Mouse (Mus musculus) megakaryocyte-erythroid progenitor cell, adult 5-6 weeks (primary cell): Measurements from ENCODE around the gene Jmjd8. TPM values are rescaled to one million over a fixed set of nuclear protein-coding genes. Genes with fewer than 3 reads are reported as not detected.

Experiments used
- ATAC-seq: replicated peaks from 2 replicates; pipeline ENCODE4 v1.8.0; 2016; ENCODE audit warnings: mild to moderate bottlenecking, inconsistent platforms; ENCODE audit not compliant: severe bottlenecking, poor library complexity, low FRiP score, low TSS enrichment
- total RNA-seq, 2 experiments: library from RNA; stranded (forward) in 1 of 2; stranded (reverse) in 1 of 2; fragments of 200-1000, 215-1000 nt in 1 of 2; fragments of >200 nt in 1 of 2; fragmentation: Nextera tagmentation in 1 of 2; gene quantifications; 2 replicates each; pipeline ENCODE4 v1.2.3; 2014 to 2017

The Jmjd8 gene
- total RNA-seq, 2 experiments from 2014 or later = 21.5 to 31.7 TPM

DNA sequence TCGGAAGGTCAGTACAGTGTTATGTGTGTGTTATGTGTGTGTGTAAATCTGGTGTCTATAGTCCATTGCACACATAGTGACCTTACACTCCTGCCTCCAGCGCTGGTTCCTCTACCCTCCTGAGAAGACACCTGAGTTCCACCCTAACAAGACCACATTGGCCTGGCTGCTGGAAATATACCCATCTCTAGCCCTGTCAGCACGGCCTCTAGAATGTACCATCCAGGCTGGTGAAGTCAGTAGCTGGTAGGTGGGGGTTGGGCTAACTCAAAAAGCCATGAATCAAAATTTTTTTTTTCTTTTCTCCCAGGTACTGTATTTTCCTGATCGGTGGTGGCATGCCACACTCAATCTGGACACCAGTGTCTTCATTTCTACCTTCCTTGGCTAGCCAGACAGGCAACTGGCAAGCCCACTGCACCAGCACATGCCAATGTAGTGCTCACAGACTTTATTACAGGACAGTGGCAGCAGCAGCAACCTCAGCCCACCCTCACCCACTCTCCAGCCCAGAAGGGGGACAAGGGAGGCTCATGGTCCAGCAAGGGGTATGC, 1.6 kb downstream of the Jmjd8 start:
- no peak for ATAC-seq

DNA sequence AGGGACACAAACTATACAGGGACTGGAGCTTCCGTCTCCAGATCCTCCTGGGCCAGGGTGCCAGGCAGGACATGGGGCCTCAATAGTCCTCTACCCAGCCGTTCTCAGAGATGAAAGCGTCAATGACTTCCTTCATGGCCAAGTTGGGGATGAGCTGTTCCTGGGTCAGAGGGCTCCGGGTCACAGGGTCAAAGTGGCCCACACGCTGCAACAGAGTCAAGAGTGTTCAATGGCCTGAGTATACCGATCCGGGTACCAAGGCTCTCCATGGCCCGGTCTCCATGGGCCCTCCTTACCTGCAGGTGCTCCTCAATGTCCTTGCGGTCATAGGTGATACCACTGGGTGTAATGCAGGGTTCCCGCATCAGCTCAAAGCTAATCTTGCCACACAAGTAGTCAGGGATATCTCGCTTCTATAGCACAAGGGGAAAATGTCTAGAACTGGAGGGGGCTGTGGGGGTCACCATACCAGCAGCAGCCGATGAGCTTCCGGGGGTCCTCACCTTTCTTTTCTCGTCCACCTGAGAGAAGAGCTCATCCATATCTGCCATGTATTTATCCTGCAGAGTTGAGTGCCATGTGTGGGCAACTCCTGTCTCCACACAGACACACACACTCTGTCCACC, 2.3 kb downstream of the Jmjd8 start:
- no peak for ATAC-seq

DNA sequence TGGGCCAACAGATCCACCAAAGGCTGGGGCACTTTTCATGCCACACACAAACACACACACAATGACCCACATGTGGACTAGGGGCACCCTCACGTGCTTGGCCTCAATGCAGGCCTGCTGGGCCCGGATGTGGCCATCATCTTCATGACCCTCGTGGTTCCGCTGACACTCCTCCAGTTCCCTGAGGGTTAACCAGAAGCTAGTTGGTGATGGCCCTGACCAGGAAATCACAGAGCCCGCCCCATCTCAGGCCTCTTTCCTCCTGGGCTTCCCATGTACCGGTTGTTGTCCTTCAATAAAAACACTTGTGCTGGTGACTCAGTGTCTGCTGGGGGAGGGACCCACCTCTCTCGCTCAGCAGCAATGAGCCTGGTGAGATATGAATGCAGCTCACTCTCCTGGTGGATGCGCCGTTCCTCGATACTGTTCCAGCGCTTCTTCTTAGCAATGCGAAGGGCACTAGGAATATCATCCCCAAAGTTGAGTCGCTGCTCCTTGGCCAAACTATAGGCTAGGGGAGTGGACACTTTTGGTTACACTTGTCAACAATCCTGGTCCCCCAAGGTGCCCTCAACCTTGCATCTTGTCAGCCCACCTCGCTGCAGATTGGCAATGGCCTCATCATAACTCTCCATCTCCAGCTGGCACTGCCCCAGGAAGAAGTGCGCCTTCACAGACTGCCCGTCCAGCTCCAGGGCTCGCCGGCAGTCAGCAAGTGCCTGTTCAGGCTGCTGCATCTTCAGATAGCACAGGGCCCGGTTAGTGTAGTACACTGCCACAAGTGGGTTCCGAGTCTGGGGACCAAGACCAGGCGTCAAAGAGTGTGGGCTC, 3.0 kb downstream of the Jmjd8 start:
- ATAC-seq = no peak

DNA sequence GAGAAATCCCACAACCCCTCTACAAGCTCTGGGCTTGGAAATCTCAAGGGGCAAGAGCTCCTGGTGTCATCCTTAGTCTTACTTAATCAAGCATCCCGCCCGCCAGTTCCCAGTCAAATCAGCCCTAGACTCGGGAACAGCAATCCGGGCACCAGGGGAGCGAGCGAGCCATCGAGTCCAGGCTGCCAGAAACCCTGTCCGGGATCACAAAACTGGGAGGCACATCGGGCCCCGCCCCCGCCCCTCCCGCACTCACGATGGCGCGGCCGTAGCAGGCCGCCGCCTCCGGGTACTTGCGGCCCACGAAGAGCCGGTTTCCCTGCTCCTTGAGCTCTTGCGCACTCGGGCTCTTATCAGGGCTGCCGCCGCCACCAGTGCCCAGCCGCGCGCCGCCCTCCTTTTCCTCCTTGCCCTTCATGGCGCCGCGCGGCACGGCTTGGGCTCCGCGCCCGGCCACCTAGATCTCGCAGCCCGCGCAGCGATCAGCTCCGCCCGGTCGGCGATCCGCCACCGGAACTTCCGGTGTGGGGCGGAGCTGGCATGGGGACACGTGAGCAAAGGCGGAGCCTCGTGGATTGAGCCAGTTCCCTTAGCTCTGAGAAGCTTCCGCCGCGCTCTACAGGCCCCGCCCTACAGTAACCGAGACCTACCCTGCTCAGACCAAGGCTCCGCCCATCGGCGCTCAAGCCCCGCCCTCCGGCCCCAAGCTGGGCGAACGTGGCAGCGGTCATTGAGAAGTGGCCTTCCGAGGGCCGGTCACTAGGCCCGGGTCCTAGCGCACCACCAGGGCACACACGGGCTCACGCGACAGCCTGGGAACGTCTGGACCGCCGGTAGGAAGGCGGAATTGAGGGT, 4.0 kb downstream of the Jmjd8 start:
- ATAC-seq = peak; percentile 72

DNA sequence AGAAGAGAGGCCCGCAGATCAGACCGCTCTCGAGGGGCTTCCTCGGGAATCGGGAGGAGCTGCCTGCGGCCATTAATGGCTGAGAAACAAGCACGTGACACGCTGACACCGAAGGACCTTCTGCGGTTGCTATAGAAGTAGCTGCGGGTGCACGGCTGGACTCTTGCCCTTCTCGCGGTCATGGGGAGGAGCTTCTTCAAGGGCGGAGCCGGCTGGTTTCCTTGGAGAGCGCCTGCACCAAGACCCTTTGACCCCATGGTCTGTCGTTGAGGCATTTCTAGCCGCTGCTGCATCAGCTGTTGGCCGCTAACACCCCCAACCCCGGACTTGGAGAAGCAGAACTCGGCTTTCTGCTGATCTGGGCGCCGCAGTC, 4.6 kb downstream of the Jmjd8 start, which contains the start of gene Stub1:
Gene Stub1 (minus strand): TSS at position 114 of the 373 bp plus-strand sequence.
- peak; percentile 7; the same call in 1 of the 2 replicates for ATAC-seq

DNA sequence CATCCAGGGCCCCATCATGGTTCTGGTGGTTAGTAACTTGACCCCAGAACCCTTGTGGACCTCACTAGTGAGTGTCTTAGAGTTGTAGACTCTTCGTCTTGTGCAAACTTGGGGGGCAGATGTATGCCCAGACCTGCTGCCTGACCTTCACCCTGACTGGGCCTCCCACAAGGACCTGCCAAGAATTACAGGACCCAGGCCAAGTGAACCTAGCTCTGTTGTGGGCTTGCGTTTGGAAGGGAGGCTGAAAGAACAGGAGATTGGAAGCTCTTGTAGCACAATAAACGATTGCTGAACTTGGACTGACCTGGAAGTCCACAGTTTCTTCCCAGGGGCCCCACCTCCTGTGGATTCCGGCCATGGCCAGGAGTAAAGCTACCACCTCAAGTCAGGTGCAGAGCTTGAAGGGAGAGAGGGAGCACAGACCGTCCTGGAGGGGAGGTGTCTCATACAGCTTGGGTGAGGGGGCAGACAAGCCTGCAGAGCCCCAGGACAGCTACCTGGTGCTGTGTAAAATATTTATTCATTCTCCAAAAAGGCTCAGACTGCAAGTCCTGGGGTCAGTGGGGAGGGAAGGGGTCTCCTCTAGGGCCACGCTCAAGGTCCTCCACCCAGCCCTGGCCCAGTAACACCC, 5.4 kb downstream of the Jmjd8 start:
- no peak for ATAC-seq

DNA sequence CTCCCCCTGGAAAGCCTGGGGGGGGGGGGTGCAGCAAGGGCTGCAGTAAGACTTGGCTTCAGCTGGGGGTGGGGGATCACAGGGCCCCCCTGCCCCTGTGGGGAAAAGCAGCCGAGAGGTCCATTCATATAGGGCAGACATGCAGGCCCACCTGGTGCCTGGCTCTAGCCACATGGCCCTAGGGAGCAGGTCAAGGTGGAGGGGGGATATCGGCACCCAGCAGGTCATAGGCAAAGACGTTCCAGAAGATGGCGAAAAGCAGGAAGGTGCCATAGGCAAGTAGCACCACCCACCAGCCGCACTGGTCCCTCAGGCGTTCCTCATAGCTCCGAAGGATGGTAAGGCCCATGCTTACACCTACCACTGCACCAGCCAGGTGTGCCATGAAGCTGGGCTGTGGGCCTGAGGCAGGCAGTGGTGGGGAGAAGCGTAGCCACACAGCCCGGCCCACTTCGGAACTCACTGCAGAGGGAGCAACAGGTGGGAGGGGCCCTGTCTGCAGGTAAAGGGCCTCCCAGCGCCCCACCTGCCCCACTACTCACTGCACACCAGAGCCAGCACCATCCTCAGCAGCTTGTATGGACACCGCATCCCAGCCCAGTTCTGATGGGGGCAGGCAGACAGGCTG, 6.0 kb downstream of the Jmjd8 start:
- no peak for ATAC-seq

DNA sequence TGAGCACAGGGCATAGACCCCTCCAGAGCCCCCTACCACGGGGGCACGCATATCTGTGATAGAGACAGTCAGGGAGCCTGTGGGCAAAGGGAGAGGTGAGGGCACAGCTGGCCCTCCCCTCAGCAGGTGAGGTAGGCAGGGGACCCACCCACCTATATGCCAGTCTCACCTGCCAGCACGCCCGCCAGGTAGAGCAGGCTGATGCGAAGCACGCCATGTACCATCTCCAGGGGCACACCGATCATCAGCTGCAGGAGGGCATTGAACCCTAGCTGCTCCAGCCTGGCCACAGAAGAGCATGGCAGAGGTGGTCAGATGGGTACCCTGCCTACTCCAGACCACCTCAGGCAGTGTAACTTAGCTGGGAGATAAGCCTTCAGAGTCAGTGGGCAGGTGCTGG, 6.6 kb downstream of the Jmjd8 start:
- ATAC-seq = no peak

DNA sequence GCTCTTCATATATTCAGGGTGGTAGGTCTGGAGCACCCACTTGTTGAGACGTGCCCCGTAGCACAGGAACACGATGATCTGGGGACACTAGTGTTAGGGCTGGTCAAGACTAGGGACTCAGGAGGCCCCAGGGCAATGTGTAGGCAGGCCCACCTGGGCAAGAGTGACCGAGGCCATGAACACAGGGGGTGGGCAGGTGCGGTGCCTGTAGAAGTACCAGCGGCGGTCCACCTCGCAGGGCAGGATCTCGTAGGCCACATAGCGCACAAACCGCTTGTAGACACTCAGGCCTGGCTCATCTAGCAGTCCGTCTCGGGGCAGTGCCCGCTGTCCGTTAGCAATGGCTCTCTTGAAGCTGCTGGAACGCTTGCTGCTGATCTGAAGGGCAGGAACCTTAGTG, 7.1 kb downstream of the Jmjd8 start:
- no peak for ATAC-seq

DNA sequence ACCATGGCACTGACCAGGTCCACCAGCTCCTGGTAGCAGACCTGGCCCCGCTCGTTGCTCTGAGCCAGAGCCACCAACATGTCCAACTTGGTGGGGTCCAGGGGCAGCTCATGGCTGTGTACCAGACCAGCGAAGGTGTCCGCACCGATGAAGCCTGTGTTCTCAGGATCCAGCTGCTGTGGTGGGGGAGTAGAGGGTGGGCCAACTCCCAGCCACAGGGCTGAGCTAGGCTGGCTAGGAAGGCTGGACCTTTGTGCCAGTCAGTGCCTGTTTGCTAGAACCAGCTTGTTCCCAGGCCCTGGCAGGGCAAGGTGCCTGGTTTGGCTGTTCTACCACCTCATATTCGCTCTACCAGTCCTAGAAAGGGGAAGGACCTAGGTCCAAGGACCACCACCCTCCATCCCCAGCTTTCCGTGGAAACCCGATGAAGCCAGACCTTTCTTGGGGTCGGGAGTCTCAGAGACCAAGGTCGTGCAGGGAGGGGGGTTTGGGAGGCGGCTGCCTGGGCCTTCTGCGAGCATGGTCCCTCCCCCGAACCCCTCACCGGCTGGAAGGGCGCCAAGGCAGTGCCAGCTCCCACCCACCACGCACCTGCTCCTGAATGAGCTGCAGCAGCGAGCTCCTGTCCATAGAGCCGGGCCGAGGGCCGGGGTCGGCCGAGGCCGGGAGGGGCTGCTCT, 7.9 kb downstream of the Jmjd8 start:
- ATAC-seq = no peak

DNA sequence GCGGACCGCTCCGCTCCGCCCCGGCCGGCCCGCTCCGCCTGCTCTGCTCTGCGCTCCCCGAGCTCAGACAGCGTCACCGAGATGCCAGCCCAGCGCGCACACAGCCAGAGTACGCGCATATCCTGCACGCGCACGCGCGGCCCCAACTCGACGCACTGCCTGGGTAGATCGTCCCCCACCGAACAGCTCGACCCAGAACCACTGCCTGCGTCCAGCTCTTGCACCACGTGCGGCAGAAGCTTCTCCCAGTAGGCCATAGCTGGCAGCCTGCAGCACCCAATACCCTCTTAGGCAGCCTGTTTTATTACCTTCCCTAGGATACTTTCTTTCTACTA, 8.4 kb downstream of the Jmjd8 start, which contains the start of gene Rhbdl1:
Gene Rhbdl1 (minus strand): TSS at position 220 of the 335 bp plus-strand sequence.
- ATAC-seq = 0 out of 2 replicates have a peak, but pooled peaks have one; percentile 12

DNA sequence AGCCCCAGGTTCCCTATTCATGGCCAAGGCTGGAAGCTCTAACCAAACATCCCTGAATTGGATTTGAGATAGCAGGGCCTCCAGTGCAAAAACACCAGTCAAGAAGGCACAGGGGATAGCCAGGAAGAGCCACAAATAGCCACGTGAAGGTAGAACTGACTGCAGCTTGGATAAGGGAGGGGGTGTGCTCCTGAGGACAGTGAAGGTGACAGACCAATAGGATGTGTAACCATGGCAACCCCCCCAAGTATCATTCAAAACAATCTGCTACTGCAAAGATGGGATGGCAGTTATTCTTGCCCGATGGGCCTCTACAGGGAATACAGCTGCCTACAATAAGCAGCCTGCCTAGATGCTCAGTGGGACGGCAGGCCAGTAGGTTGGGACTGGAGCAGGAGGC, 8.9 kb downstream of the Jmjd8 start:
- ATAC-seq = no peak

DNA sequence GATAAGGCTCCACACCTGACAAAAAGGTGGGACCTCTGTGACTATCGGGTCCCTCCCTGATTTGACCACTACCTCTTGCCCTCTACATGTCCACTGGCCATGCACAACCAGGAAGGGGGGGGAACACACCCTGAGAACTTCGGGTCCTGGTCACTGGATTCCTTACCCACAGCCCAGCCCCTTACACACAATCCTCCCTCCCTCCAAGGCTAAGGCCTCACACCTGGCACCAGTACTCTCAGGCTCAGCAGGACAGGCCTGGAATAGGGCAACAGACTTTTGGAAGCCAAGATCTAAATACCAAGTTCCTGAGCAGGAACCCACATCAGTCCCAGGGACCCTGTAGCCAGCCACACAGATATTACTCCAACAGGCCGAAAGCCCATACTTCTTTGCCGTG, 10.2 kb downstream of the Jmjd8 start:
- ATAC-seq = no peak

DNA sequence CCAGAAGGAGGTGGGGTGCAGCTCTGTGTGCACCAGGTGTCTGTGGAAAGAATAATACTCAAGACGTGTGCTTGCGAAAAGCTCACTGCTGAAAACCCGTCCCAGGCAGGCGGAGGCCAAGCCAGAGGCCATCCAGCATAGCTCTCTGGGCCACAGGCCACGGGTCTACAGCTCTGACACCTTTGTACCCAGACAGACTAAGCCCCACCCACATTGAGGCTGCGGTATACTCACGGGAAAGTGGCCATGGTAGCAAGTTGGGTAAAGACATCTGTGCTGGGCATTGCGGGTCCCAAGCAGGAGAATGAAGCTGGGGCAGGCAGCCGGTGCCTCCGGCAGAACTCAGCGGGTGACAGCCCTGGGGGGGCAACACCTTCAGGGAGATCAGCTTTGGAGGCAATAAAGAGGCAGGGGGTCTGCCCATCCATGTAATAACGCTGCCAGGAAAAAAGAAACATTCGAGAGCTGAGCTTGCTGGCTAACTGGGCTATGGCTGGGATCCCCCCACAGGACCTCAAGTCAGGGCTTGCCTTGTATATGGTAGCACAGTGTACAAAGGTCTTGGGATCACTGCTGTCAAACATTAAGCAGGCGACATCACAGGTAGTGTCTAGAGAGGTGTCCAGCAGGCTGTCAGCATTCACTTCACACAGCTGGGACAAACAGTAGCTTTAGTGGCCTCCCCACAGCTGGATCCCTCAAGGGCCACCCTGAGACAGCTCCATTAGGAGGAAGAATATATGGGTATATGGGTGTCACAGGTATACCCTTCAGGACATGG, 11.0 kb downstream of the Jmjd8 start:
- no peak for ATAC-seq

DNA sequence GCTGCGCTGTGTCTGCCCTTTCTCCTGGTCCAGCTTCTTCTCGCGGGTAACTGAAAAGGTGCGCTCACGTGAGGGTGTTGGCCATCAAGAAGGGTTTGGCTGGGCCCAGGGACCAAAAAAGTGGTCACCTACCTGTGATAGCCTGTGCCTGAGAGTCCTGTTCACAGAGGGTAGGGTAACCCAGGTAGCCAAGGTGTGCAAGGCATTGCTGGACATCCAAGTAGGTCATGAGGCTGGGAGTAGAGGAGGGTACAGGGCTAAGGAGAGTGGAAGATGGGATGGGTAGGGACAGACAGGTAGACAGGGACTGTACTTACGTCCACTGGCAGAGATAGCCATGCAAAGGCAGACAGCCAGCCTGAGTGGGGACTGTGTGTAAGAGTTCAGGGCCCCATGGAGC, 11.9 kb downstream of the Jmjd8 start:
- ATAC-seq = no peak

DNA sequence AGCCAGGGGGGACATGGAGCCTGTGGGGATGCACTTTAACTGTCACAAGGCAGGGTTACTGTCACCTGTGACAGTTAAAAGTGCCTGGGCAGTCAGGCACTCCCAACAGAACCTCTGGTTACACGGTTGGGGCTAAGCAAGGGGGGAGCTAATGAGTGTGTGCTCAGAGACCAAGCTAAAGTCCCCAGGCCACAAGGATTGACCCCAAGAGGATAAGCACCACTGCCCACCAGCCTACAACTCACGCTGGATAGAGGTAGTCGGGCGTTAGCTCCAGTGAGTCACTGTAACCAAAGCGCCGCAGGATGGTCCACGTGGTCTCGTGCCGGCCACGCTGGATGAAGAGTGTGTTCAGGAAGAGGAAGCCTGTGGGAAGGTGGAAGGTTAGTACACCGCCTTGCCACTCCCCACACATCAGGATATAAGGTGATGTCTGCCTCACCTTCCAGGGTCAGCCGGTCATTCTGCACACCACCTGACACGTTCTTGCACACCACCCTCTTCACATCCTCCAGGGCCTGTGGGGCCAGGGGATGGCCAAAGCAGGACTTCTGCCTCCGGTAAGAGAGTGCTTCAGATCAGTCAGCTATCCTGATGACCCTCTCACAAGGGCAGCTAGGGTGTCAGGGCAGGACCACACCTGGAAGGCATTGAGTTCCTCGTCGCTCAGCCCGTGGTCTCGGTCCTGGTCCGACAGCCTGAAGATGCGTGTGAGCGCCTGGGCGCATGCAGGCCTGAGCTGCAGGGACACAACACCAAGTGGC, 12.6 kb downstream of the Jmjd8 start, which contains the start of gene Gm20683:
Gene Gm20683 (minus strand): TSS at position 647 of the 764 bp plus-strand sequence.
- ATAC-seq = no peak

DNA sequence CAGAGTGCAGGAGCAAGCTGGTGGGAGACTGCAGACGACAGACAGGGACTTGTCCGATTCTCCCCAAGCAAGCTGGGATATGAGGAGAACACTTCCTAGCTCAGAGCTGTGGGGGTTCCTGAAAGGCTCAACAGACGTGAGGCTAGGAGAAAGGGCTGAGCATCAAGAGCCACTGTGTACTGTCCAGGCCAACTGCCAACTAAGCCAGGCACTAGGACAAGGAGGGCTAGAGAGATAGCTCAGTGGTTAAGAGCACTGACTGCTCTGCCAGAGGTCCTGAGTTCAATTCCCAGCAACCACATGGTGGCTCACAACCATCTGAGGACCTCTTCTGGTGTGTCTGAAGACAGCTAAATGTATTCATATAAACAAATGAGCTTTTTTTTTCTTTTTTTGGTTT, 13.8 kb downstream of the Jmjd8 start:
- ATAC-seq = no peak
